Mouse (Mus musculus) layer of hippocampus, postnatal 10 days (tissue): Measurements from ENCODE around the gene Ptprd. TPM values are rescaled to one million over a fixed set of nuclear protein-coding genes. Genes with fewer than 3 reads are reported as not detected.
"Not testable (repeated sequence)": the region's sequence is repeated elsewhere in the genome, so short reads cannot be mapped to it uniquely, and the experiment has no call there.

Experiments
- DNase-seq, 2 experiments: peaks; one replicate each; pipeline ENCODE4 v3.0.0; 2021; ENCODE audit warnings: low spot score in 2 of 2
- total RNA-seq, 2 experiments: library from RNA; stranded (reverse); gene quantifications; 2 replicates each; pipeline ENCODE4 v1.2.3; 2021

Ptprd gene
- total RNA-seq, 2 experiments from 2014 or later: 196 to 217 TPM

DNA sequence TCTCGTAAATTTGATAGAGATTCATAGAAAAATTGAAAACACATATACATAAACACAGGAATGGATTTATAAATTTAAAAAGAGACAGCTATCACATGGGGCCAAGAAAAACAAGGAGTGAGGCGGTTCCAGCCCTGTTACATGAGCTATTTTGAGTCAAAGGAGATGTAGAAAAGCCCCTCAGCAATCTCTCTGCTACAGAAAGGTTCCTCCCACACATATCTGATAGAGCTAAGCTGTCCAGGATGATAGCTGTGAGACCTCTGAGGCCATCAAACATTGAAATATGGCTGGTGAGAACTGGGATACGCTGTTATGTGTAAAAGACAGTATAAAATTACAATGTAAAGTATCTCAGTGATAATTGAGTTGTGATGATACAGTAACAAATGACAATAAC lies 2138.5 kb downstream of the Ptprd start:
- DNase-seq: no peak

DNA sequence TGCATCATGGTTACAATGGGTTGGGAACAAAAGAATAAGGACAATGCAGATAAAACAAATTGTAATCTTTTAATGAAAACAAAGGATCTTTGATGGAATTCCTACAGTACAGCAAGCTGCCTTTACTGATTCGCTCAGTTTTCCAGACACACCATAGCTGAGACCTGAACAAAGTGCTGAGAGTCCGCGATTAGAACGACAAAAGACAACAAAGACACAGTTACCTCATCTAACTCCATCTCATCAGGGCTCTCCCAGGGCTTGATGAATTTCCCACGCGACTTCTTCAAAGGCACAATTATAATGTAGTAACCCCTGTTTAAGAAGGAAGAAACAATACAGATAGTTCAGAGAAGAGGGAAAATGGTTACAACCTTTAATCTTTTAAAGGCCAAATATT lies 2140.0 kb downstream of the Ptprd start:
- DNase-seq: no peak

DNA sequence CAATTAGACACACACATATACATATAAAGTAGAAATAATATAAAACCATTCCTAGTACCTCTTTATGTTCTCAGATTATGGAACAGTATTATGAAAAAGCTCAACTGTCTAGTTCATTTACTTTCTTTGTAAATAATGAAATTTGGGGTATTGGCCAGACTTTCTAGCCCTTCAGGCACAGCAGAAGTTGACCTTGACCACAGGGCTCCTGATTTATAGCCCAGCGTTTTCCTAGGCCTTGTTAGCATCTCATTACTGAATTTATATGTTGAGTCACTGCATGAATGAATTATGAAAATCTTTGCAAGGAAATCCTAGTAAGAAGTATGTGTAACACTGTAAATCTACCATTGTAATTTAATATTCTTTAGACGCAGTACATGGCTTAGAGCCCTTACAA lies 2154.9 kb downstream of the Ptprd start:
- DNase-seq: no peak

DNA sequence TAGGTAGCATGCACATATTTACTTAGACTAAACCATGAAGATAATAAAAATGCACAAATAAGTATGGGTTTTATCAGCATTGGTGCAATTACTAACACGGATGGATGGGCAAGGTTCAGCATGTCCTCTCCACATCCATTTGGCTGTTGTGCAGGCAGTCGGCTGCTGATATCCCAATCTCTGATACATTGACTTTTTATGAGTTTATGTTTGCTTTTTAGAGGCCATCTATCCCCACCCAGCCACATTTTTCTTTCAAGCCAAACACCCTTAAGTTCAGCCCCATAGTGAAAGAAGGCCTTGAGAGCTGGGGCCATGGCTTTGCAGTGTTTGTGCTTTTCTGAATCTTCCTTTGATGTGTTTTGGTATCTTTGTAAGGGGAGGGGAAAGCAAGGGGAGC lies 2166.1 kb downstream of the Ptprd start:
- no peak for DNase-seq

DNA sequence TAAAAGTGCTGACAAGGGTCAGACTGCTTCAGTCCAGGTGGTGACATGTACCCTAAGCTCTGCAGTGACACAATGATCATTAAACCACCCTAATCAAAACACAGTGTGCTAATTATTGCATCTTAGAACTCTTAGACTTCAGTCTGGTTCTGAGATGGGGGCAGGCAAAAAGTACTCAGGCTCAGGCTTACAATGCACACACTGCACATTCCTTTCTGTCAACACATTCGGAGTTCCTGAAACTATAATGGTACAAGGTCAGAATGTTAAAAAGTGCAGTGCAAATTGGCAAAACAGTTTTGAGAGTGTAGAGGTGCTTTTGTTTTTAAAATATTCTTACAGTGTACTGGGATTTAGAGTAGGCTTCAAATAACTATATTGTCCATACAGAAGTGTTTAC lies 2167.0 kb downstream of the Ptprd start:
- no peak for DNase-seq

DNA sequence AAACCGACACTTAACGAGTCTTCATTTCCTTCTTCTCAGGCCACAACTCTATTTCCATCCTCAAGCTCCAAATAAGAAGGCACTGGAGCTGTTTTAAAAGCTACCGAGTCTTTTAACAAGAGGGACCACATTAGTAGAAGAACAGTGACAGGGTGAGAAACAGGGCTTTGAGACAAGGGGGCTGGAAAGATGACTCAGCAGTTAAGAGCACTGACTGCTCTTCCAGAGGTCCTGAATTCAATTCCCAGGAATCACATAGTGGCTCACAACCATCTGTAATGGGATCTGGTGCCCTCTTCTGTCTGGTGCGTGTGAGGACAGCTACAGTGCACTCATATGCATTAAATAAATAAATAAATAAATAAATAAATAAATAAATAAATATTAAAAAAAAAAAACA lies 2174.6 kb downstream of the Ptprd start:
- DNase-seq: not testable (repeated sequence)

DNA sequence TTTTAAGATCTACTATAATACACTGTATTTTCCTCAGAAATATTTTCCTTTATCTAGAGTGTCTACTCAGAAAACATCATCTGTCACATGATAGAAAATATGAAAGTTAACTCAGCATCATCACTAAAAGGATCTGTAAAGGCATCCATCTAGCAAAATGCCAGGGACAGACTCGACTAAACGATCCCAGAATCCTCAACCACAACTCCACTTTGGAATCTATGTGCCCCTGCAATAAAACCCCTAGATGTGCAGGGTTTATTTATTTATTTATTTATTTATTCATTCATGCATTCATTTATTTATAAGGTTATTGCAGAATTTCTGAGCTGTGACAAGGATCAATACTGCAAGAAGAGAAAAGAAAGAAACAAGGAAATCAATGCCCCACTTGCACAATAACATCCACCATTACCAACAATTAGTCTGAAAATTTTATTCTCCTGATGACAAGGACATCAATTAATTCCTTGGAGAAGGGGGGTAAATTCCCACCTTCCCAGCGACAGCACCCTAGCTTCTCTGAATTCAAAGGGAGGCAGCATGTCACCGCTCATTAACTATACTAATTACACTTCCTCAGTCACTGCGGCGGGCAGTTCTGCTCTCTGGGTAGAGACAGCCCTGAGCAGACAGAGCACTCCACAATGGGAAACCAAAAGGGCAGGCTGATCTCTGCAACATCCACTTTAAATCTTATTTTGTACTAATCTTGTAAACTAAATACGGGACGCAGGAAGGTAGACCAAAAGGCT lies 2186.0 kb downstream of the Ptprd start:
- no peak for DNase-seq

DNA sequence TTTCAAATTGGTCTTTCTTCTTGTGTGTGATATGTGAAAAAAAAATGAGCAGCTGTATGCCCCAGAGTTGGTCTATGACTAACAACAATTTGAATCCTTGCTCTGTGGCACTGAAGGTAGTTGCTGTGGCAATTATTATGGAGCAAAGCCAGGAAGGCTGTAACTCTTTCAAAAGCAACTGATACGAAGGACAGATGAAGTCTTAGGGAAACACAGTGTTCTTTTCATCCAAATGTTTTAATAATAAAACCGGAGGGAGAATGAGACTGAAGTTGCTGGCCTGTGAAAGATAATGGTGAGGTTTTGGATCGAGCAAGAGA lies 2187.3 kb downstream of the Ptprd start:
- no peak for DNase-seq

DNA sequence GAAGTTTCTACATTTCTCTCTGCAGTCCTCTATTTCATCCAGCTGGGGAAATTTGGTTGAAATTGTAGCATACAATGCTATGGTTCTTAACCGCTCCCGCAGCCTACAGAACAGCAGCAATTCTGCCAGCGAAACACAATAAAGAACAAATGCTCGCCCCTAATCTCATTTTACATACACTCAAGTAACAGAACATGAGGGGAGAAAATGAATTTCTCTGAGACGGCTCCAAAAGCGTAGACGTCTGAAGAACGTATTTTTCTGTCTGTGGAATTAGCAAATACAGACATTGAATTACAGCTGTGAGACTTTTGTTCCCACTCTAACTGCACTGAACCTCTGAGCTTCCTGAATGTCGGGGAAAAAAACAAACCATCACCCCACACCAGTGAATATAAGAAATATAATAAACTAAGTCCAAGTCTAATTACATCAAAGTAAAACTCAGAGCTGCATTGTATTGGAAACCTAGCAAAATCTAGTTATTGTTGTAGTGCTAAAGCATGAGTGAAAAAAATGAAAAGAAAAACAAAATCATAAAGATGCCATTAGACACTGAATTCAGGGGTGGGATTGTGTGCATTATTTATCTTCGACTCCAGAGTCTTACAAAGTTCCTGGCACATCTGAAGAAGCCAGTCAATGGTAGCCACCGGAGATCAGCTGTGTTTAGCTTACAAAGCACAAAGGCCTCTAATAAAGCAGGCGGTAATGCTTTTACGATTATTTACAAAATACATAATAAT lies 2187.8 kb downstream of the Ptprd start:
- DNase-seq: no peak

DNA sequence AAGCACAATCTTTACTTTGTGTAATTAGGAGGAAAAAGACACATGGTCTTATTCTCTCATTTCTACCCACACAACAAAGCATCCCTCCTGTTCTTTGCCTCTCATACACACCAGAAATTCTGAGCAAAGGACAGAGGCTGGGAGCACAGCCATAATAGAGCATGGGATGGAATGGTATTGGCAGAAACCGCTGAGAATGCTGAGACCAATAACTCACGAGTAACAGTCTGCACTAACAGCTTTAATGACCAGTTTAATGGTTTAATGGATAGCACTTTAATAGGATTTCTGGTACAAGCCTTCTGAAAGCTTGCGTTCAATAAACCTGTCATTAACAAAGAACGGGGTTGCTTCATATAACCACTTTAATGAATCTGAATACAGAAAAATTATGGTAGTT lies 2190.1 kb downstream of the Ptprd start:
- DNase-seq: no peak

DNA sequence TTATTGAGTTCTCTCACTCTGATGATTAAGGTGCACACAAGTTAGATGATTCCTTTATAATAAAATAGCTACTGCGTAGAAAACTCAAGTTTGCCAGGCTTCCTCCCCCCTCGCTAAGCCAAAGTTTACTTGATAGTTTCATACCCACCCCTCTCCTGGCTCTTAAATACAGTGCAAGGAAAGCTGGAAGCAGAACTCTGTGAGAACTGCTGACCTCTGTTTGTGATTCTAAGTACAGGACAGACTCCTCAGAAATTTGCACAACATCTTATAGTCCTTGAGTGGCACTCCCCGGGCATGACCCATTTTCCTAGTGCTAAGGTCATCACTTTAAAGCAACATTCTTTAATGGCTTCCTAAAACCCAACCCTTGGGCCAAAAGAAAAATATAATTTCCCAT lies 2196.7 kb downstream of the Ptprd start:
- DNase-seq: no peak

DNA sequence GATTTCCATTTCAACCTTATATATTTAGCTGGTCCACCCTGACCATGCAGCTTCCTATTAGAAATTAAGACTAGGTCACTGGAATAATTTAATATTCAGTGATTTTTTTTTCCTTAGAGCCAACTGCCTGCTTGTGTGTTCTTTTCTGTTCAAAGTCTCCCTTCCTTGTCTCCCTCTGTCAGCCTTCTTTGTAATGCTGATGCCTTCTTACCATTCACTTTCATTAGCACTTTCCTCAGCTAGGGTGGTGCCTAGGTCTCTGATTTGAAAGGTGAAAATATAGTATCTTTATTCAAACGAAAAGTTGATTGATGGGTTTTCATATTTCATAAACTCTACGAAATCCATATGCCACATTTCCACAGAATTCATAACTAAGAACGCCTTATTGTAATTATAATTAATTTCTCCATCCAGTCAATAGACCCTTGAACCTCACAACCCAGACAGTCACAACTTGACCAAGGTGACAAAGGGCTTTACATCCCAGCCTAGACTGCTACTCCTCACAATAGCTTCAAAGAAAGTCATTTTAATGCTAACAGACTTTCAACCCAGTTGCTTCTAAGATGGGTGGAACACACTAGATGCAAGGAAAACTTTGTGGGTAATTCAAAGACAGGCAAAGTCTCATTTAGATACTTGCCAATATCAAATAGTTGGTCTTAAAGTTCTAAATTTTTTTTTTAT lies 2197.5 kb downstream of the Ptprd start:
- DNase-seq: no peak

DNA sequence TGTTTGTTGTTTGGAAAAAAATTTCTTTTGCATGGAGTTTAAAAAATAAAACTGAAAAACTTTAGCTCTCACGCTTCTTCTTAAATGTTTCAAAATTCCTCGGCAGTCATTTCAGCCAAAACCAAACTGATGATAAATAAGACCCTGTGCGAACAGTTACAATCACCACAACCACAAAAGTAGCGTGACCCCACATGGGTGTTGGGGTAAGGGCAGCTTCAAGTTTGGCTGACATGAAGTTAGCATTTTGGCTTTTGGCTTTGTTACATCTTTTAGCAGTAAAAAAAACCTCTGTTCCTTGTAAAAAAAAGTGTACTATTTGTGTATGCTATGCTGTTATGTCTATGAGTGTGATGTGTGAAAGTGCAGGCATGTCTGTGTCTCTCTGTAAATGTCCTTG lies 2203.2 kb downstream of the Ptprd start:
- DNase-seq: no peak

DNA sequence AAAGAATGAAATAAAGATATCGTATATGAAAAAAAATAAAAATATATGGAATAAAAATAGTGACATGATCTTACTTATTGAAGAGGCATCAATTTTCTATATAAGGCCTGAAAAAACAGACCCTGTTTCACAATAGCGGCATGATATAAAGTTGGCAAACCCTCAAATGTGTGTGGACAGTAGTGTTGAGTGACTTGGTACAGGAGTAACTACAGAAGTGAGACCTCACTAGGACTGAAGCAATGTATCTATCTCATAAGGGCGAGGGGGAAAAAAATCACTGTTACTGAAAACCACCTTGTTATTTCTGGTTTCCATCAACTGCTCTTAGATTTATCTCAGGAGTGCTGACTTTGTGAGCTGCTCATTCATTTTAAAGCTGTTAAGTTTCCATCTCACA lies 2204.5 kb downstream of the Ptprd start:
- no peak for DNase-seq

DNA sequence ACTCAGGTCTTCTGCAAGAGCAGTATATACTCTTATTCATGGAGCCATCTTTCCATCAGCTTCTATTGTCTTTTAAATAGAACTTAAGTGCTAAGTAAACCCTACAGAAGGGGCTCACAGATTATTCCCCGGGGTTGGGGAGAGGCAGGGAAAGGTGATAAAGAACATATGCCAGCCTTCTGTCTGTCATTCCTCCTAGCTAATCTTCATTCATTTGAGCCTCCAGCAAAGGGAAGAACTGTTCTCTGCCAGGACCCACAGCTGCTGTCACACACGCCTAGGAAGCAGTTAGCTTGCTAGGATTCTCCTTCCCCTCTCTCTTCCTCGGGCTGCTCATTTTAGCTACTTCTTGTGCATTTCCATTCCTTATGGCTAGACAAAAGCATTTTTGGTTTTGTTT lies 2205.0 kb downstream of the Ptprd start:
- DNase-seq: no peak

DNA sequence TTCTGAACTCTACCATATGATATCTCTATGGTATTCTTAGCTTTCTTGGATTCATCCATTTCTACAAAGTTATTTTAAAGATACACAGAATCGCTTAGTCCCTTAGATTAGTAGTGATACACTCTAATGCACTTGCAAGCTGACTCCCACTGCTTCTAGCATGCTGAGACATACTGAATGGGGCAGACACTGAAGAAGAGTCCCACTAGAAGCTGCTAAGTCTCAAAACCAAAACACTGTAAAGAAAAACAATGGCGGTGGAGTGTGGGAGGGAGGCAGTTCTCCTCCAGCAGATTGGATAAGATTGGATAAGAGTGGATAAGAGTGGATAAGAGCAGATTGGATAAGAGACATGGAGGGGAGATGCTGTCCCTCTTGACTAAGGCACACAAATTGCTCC lies 2207.6 kb downstream of the Ptprd start:
- no peak for DNase-seq

DNA sequence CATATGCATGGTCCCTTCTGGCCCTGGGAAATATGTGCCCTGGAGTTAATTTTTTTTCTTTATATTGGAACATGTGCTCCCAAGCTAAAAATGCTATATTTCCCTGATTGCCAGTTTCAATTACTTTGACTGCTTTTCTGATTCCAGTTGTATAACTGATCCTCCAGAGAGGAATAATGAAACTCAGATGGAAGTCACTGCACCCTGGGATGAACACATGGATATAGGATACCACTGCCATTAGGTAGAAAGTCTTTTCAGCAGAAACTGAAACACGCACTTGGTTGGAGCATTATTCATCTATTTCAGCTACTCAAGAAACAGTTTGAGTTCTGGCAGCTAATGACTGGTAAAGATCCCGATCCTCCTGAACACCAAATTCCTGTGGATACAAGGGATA lies 2211.5 kb downstream of the Ptprd start:
- DNase-seq: no peak

DNA sequence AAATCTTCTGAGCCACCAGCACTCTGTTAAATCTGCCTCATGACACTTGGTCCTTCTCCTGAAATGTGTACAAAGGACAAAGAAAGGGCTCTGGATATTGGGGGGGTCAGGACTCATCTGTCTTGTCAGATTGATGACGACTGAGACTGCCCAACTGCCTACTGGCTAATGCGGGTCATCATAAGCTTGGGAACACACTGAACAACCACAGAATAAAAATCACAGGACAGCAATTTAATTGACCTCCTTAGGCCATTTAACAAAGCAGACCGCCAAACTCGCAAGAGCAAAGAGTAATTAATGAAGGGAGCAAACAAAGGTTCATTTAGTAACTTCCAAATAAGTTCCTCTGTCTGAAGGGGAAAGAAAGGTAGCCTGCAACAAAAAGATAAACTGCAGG lies 2215.9 kb downstream of the Ptprd start:
- no peak for DNase-seq

DNA sequence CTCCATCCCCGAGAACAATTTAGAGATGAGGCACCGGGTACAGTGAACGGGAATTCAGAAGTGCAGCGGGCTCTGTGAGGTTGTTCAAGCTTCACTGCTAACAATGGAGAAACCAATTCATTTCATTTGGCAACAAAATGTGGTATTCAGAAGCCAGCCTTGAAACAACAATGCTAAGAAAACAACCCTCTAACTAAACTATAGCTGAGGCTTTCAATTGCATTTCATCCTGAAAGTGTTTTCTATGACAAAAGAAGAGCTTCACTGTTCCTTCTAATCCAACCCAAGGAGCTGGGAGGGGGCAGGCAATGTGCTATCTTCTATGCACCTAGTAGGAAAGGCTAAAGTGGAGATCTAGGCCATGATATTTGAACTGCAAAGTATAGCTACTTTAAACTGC lies 2217.2 kb downstream of the Ptprd start:
- DNase-seq: no peak

DNA sequence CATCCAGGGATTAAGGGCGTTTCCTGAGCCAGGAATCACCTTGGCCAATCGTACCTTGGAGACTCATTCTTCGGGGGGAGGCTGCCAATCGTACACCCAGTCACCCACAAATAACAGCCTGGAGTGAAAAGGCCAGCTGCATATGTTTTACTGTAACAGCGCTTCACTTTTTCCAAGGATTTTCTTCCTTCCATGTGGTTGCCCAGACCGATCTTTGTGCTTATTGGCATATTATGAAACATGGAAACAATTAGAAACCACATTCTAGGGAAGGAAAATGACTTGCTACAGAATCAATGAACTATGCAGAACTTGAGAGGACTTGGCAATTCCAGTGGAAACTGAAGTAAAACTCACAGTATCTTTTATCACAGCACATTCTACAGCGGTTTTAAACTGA lies 2218.7 kb downstream of the Ptprd start:
- DNase-seq: no peak

DNA sequence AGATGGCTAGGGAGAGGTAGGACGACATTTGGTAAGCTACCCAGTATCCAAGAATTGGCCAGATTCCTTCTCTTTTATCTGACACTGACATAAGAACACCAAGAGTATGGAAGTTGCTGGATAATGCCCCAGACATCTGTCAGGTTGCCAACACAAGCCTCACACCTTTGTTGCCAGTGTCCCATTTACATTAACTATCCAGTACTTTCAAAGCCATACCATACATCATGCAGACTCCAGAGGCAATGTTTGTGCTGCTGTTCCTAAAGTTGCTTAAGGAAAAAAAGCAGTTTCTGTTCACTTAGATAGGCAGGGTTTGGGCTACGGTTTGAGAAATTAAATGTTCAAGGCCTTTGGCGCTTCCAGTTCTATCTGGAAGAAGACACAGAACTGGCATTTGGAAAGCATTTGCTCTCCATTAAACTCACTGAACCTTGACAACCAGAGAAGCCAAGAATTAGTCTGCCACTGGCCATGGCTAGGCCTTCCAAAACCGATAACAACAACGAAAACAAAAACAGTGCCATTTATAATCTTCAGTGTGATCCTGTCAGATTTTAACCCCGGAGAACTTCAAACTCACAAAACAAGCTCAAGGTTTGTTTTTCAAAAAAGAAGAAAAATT lies 2220.0 kb downstream of the Ptprd start:
- no peak for DNase-seq

DNA sequence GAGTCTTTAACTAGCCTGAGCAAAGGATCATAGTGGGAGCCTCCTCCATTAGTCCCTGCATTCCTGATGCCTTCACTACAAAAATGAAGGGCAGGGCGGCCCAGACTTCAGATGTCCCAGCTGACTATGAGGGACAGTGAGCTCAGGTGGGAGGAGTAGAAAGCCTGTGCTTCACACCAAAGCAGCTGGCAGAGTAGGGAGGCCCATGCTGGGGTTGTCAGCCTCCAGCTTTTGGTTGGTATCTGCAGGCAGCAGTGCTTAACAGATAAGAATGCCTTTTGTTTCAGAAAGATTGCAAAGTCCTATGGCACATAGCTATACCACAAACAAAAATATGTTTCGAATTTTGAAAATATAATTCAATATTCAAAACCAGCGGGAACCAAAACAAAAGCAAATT lies 2237.0 kb downstream of the Ptprd start:
- no peak for DNase-seq
